Comparison of ENCODE assay signal across 17 mouse cellular contexts in genomic region chr1:163251766-163252165, GRCm38 (mm10).
DNase-seq lines count a peak whose midpoint lies in the region; ATAC-seq and TF ChIP-seq lines count a peak whose summit lies in the region.
"Had no signal": no experiment of that assay in that cellular context is flagged by ENCODE, and none has a peak within 500 bp of the region (broad histone marks: within the 10 kb centered on the region; RNA-seq: fewer than 3 reads in every experiment).

No protein-coding gene starts in this region.

- H3K27ac ChIP-seq in embryonic facial prominence, embryonic 11.5 days (replicated peaks; ENCODE audit: low read depth, low read length), result no peak overlapping the region
- no peak overlapping the region for H3K27ac ChIP-seq in embryonic facial prominence, embryonic 10.5 days (replicated peaks)
- no peak overlapping the region for H3K27ac ChIP-seq in hindbrain, postnatal 0 days
- no peak overlapping the region for H3K27ac ChIP-seq in hindbrain, embryonic 12.5 days
- peak overlapping the region; percentile 100 for H3K27ac ChIP-seq in embryonic fibroblast, embryonic 13.5 days (ENCODE audit: insufficient read depth, low read length)
- H3K27ac ChIP-seq: heart, embryonic 15.5 days; hindbrain, embryonic 14.5 days; limb, embryonic 15.5 days; midbrain, embryonic 13.5 days had no signal

- H3K9ac ChIP-seq in embryonic facial prominence, embryonic 11.5 days (replicated peaks; ENCODE audit: low read length), result no peak overlapping the region
- H3K9ac ChIP-seq in hindbrain, postnatal 0 days (replicated peaks; ENCODE audit: low read length), result no peak overlapping the region
- no peak overlapping the region for H3K9ac ChIP-seq in hindbrain, embryonic 12.5 days
- H3K9ac ChIP-seq: heart, embryonic 15.5 days; hindbrain, embryonic 14.5 days; limb, embryonic 15.5 days; midbrain, embryonic 13.5 days had no signal

- H3K4me1 ChIP-seq in embryonic facial prominence, embryonic 11.5 days (ENCODE audit: control insufficient read depth, insufficient read depth, low read length), result no peaks in the 10 kb centered on the region
- H3K4me1 ChIP-seq in embryonic facial prominence, embryonic 10.5 days, result no peaks in the 10 kb centered on the region
- no peaks in the 10 kb centered on the region for H3K4me1 ChIP-seq in hindbrain, postnatal 0 days (ENCODE audit: insufficient read depth, low read length)
- no peaks in the 10 kb centered on the region for H3K4me1 ChIP-seq in hindbrain, embryonic 12.5 days
- peaks cover 8% of the 10 kb centered on the region for H3K4me1 ChIP-seq in embryonic fibroblast, embryonic 13.5 days (ENCODE audit: control insufficient read depth, insufficient read depth, low read length)
- H3K4me1 ChIP-seq: heart, embryonic 15.5 days; midbrain, embryonic 13.5 days had no signal

- DNase-seq in embryonic facial prominence, embryonic 11.5 days (ENCODE audit: low spot score), result peak; percentile 30
- DNase-seq in embryonic facial prominence, embryonic 10.5 days (ENCODE audit: low spot score), result no peak
- DNase-seq in hindbrain, postnatal 0 days (ENCODE audit: low spot score), result peak; percentile 57
- peak; percentile 49 for DNase-seq in Muller cell, postnatal 12 days (ENCODE audit: inconsistent ontology term)
- no peak for DNase-seq in right cerebral cortex, adult 2 months (ENCODE audit: low spot score in 2 of 2)
- DNase-seq in urinary bladder, postnatal 4 days (ENCODE audit: low spot score in 2 of 2), result no peak
- DNase-seq: adrenal gland, postnatal 25 days; kidney, adult 18-20 months; lung, adult 18-20 months; lung, postnatal 4 days; right cerebral cortex, postnatal 25 days had no signal

- no peak for ATAC-seq in embryonic facial prominence, embryonic 11.5 days (replicated peaks; ENCODE audit: insufficient number of reproducible peaks, low FRiP score, low TSS enrichment, low read depth)
- no peak for ATAC-seq in hindbrain, postnatal 0 days
- no peak for ATAC-seq in hindbrain, embryonic 12.5 days (ENCODE audit: low FRiP score)
- ATAC-seq: midbrain, embryonic 13.5 days had no signal

- no peaks in the 10 kb centered on the region for H3K27me3 ChIP-seq in embryonic facial prominence, embryonic 11.5 days (ENCODE audit: control insufficient read depth, insufficient read depth, low read length)
- H3K27me3 ChIP-seq in embryonic facial prominence, embryonic 10.5 days (replicated peaks; ENCODE audit: low read depth, poor library complexity, severe bottlenecking), result no peaks in the 10 kb centered on the region
- H3K27me3 ChIP-seq in hindbrain, postnatal 0 days (ENCODE audit: insufficient read depth, low read length), result no peaks in the 10 kb centered on the region
- H3K27me3 ChIP-seq in hindbrain, embryonic 12.5 days, result no peaks in the 10 kb centered on the region
- H3K27me3 ChIP-seq: heart, embryonic 15.5 days; limb, embryonic 15.5 days; midbrain, embryonic 13.5 days had no signal

- no peaks in the 10 kb centered on the region; the same call in 1 of the 2 replicates for H3K36me3 ChIP-seq in embryonic facial prominence, embryonic 11.5 days (replicated peaks; ENCODE audit: control insufficient read depth, insufficient read depth, low read depth, low read length)
- peaks cover 88% of the 10 kb centered on the region for H3K36me3 ChIP-seq in embryonic facial prominence, embryonic 10.5 days (replicated peaks)
- no peaks in the 10 kb centered on the region for H3K36me3 ChIP-seq in hindbrain, postnatal 0 days (ENCODE audit: insufficient read depth, low read length)
- H3K36me3 ChIP-seq in hindbrain, embryonic 12.5 days, result no peaks in the 10 kb centered on the region
- H3K36me3 ChIP-seq: heart, embryonic 15.5 days; midbrain, embryonic 13.5 days had no signal

- TF ChIP-seq CTCF in hindbrain, postnatal 0 days (IDR thresholded peaks at IDR 0.05; ENCODE audit: low read depth), result no peak
- TF ChIP-seq CTCF in embryonic fibroblast, embryonic 13.5 days (IDR thresholded peaks at IDR 0.05; ENCODE audit: borderline replicate concordance, insufficient read depth, low read length), result no peak

- 82% methylated on average over 1 of the region's 1 CpGs for WGBS in embryonic facial prominence, embryonic 11.5 days
- 83% methylated on average over 1 of the region's 1 CpGs for WGBS in embryonic facial prominence, embryonic 10.5 days
- WGBS in hindbrain, postnatal 0 days, result 70% methylated on average over 1 of the region's 1 CpGs
- 81% methylated on average over 1 of the region's 1 CpGs for WGBS in hindbrain, embryonic 12.5 days

- H3K9me3 ChIP-seq in embryonic facial prominence, embryonic 11.5 days (replicated peaks; ENCODE audit: control insufficient read depth, low read length), result no peaks in the 10 kb centered on the region
- H3K9me3 ChIP-seq in embryonic facial prominence, embryonic 10.5 days, result no peaks in the 10 kb centered on the region
- no peaks in the 10 kb centered on the region for H3K9me3 ChIP-seq in hindbrain, postnatal 0 days (ENCODE audit: low read length)
- H3K9me3 ChIP-seq in hindbrain, embryonic 12.5 days (replicated peaks), result no peaks in the 10 kb centered on the region
- H3K9me3 ChIP-seq: heart, embryonic 15.5 days; limb, embryonic 15.5 days; midbrain, embryonic 13.5 days had no signal

- TF ChIP-seq POLR2A in embryonic fibroblast, embryonic 13.5 days (IDR thresholded peaks at IDR 0.05; ENCODE audit: low read depth, low read length), result no peak

- H3K4me2 ChIP-seq in embryonic facial prominence, embryonic 11.5 days (ENCODE audit: low read depth, low read length), result no peak overlapping the region
- H3K4me2 ChIP-seq in hindbrain, postnatal 0 days (ENCODE audit: low read depth, low read length), result no peak overlapping the region
- H3K4me2 ChIP-seq in hindbrain, embryonic 12.5 days (replicated peaks), result no peak overlapping the region
- H3K4me2 ChIP-seq: heart, embryonic 15.5 days; hindbrain, embryonic 14.5 days; limb, embryonic 15.5 days; midbrain, embryonic 13.5 days had no signal

- no peak overlapping the region for H3K4me3 ChIP-seq in embryonic facial prominence, embryonic 11.5 days (ENCODE audit: low read depth, low read length)
- no peak overlapping the region for H3K4me3 ChIP-seq in embryonic facial prominence, embryonic 10.5 days
- no peak overlapping the region for H3K4me3 ChIP-seq in hindbrain, postnatal 0 days (ENCODE audit: low read length)
- H3K4me3 ChIP-seq in hindbrain, embryonic 12.5 days, result no peak overlapping the region
- no peak overlapping the region for H3K4me3 ChIP-seq in embryonic fibroblast, embryonic 13.5 days (ENCODE audit: insufficient read depth, low read length)
- H3K4me3 ChIP-seq: heart, embryonic 15.5 days; limb, embryonic 15.5 days; midbrain, embryonic 13.5 days had no signal

Comparison
In these comparisons a context has a peak if more than half of its experiments do, and no peak if none do; other contexts are left out.
1. DNase-seq: peak in embryonic facial prominence, embryonic 11.5 days (single experiment), hindbrain, postnatal 0 days (single experiment) and Muller cell, postnatal 12 days (single experiment); none in embryonic facial prominence, embryonic 10.5 days (single experiment), right cerebral cortex, adult 2 months (0 of 2) and urinary bladder, postnatal 4 days (0 of 2).